Comparison of ENCODE assay signal across 9 mouse cellular contexts in the genomic region with DNA sequence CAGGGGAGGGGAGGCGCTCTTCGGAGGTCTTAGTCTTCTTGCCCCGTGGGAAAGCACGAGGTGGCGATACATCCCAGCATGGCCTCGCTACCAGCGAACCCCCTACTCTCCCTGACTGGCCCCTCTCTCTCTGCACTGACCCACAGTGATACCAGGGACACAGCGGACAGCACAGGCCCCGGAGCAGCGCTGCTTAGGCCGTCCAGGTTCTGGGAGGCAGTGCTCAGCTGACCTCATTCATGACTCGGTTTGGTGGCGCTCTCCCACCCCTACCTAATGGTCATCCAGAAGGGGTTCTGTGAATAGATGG. TPM values are rescaled to one million over a fixed set of nuclear protein-coding genes. Genes with fewer than 3 reads are reported as not detected.
A peak's percentile ranks its signal among the peaks of the same experiment; 100 is the strongest.
DNase-seq lines count a peak whose midpoint lies in the region; ATAC-seq and TF ChIP-seq lines count a peak whose summit lies in the region.
"Had no signal": no experiment of that assay in that cellular context is flagged by ENCODE, and none has a peak within 500 bp of the region (broad histone marks: within the 10 kb centered on the region; RNA-seq: fewer than 3 reads in every experiment).

No protein-coding gene starts in this region.

- no peak for TF ChIP-seq CTCF in cortical plate, adult 2 months (IDR thresholded peaks at IDR 0.05; ENCODE audit: extremely low read depth, insufficient read depth, low read length)
- no peak for TF ChIP-seq CTCF in heart, postnatal 0 days (IDR thresholded peaks at IDR 0.05; ENCODE audit: low read depth)

- peak overlapping the region; percentile 81 for H3K4me3 ChIP-seq in cortical plate, adult 2 months (ENCODE audit: insufficient read depth, low read length)
- peak overlapping the region; percentile 80; the same call in 1 of the 2 replicates for H3K4me3 ChIP-seq in heart, postnatal 0 days (ENCODE audit: low read depth, low read length)
- peak overlapping the region; percentile 95 for H3K4me3 ChIP-seq in midbrain, embryonic 12.5 days

- no peaks in the 10 kb centered on the region; the same call in 1 of the 2 replicates for H3K4me1 ChIP-seq in cortical plate, adult 2 months (ENCODE audit: control insufficient read depth, insufficient read depth, low read length)
- peaks cover 5% of the 10 kb centered on the region; the same call in 1 of the 2 replicates for H3K4me1 ChIP-seq in heart, postnatal 0 days (ENCODE audit: control insufficient read depth, insufficient read depth)
- H3K4me1 ChIP-seq in midbrain, embryonic 12.5 days: peaks cover 14% of the 10 kb centered on the region

- no peaks in the 10 kb centered on the region for H3K36me3 ChIP-seq in heart, postnatal 0 days (replicated peaks; ENCODE audit: control insufficient read depth, insufficient read depth, low read length)
- H3K36me3 ChIP-seq in midbrain, embryonic 12.5 days: no peaks in the 10 kb centered on the region

- no peaks in the 10 kb centered on the region for H3K27me3 ChIP-seq in heart, postnatal 0 days (ENCODE audit: control insufficient read depth, insufficient read depth, low read length)
- peaks cover 10% of the 10 kb centered on the region; the same call in 1 of the 2 replicates for H3K27me3 ChIP-seq in midbrain, embryonic 12.5 days

- peak; percentile 25 for DNase-seq in left cerebral cortex, adult 11 months (ENCODE audit: low spot score)
- no peak for DNase-seq in left cerebral cortex, adult 9 months (ENCODE audit: low spot score in 2 of 2)
- no peak for DNase-seq in heart, postnatal 0 days (ENCODE audit: low spot score)
- no peak for DNase-seq in cerebellum, adult 11 months
- no peak for DNase-seq in natural killer cell, adult 2 months (ENCODE audit: low spot score in 2 of 2)

- peak overlapping the region; percentile 34 for H3K4me2 ChIP-seq in heart, postnatal 0 days (ENCODE audit: low read depth, low read length)
- H3K4me2 ChIP-seq in midbrain, embryonic 12.5 days (replicated peaks): peak overlapping the region; percentile 79

- 61% methylated on average over 13 of the region's 13 CpGs for WGBS in heart, postnatal 0 days
- WGBS in midbrain, embryonic 12.5 days: 59% methylated on average over 13 of the region's 13 CpGs

- H3K27ac ChIP-seq in cortical plate, adult 2 months (ENCODE audit: insufficient read depth, low read length): no peak overlapping the region
- peak overlapping the region; percentile 66 for H3K27ac ChIP-seq in heart, postnatal 0 days (ENCODE audit: low read depth)
- H3K27ac ChIP-seq in midbrain, embryonic 12.5 days (replicated peaks): peak overlapping the region; percentile 69

- ATAC-seq in heart, postnatal 0 days (ENCODE audit: insufficient read depth, low read depth): peak; percentile 4; the same call in 1 of the 2 replicates
- peak; percentile 68 for ATAC-seq in midbrain, embryonic 12.5 days (ENCODE audit: low FRiP score, low read depth)
- no peak; the same call in 1 of the 2 replicates for ATAC-seq in erythroid progenitor cell, adult 5-6 weeks (replicated peaks; ENCODE audit: low FRiP score, poor library complexity, severe bottlenecking)

- H3K9ac ChIP-seq in heart, postnatal 0 days (replicated peaks; ENCODE audit: low read depth, low read length): peak overlapping the region; percentile 7
- H3K9ac ChIP-seq in midbrain, embryonic 12.5 days (replicated peaks): peak overlapping the region; percentile 55

- no peak for TF ChIP-seq POLR2A in cortical plate, adult 2 months (IDR thresholded peaks at IDR 0.05; ENCODE audit: extremely low read depth, insufficient read depth, low read length)

- TF ChIP-seq EP300 in heart, postnatal 0 days (IDR thresholded peaks at IDR 0.05; ENCODE audit: low read depth): no peak

- no peaks in the 10 kb centered on the region for H3K9me3 ChIP-seq in heart, postnatal 0 days (replicated peaks; ENCODE audit: control insufficient read depth, low read length)
- H3K9me3 ChIP-seq in midbrain, embryonic 12.5 days: no peaks in the 10 kb centered on the region

RNA-seq across cellular contexts. Expression of a gene that starts 0.7 kb away (rescaled TPM):
- polyA plus RNA-seq in cortical plate, adult 2 months (2012; rRNA removed): 75.1 and 81.7 TPM in 2 replicates
- 73.1 and 76.6 TPM in 2 replicates for total RNA-seq in heart, postnatal 0 days (2014; rRNA removed; ENCODE audit: low replicate concordance)
- 68.6 and 71.3 TPM in 2 replicates for polyA plus RNA-seq in heart, postnatal 0 days (2015; fragmentation: Nextera tagmentation; extraction: Ambion mirVana)
- 111 and 112 TPM in 2 replicates for polyA plus RNA-seq in midbrain, embryonic 12.5 days (2016; fragmentation: Nextera tagmentation; extraction: Ambion mirVana)
- total RNA-seq in erythroid progenitor cell, adult 5-6 weeks (2015; ENCODE audit: low replicate concordance): 19.5 and 43.6 TPM in 2 replicates
- total RNA-seq in erythroid progenitor cell, adult 5-6 weeks (2017; ENCODE audit: low replicate concordance): 22.5 and 29.1 TPM in 2 replicates

RNA-seq across cellular contexts. Expression of a gene that starts 10.4 kb away (rescaled TPM):
- polyA plus RNA-seq in cortical plate, adult 2 months (2012; rRNA removed): not detected in 2 replicates
- total RNA-seq in heart, postnatal 0 days (2014; rRNA removed; ENCODE audit: low replicate concordance): not detected in 2 replicates
- not detected in 2 replicates for polyA plus RNA-seq in heart, postnatal 0 days (2015; fragmentation: Nextera tagmentation; extraction: Ambion mirVana)
- polyA plus RNA-seq in midbrain, embryonic 12.5 days (2016; fragmentation: Nextera tagmentation; extraction: Ambion mirVana): not detected in 2 replicates
- not detected in 2 replicates for total RNA-seq in erythroid progenitor cell, adult 5-6 weeks (2015; ENCODE audit: low replicate concordance)
- 1.2 TPM in 1 of 2 replicates, not detected in the other for total RNA-seq in erythroid progenitor cell, adult 5-6 weeks (2017; ENCODE audit: low replicate concordance)
- total RNA-seq: common myeloid progenitor, adult 5-6 weeks had no signal
